Mouse (Mus musculus) brain, embryonic 14.5 days (tissue): Measurements from ENCODE around the gene Mapt.

Source experiments
- CTCF ChIP-seq: fragments of 200-500 bp; IDR thresholded peaks from 2 replicates; pipeline ENCODE4 v1.5.1; 2012; ENCODE audit warnings: inconsistent platforms, mild to moderate bottlenecking, moderate library complexity, borderline replicate concordance; ENCODE audit not compliant: insufficient read depth, insufficient read length; ENCODE audit errors: extremely low read depth
- POLR2A ChIP-seq: fragments of 200-500 bp; IDR thresholded peaks from 2 replicates; pipeline ENCODE4 v1.6.1; 2012; ENCODE audit warnings: mild to moderate bottlenecking, inconsistent platforms, borderline replicate concordance; ENCODE audit not compliant: poor library complexity, insufficient read depth, insufficient read length, severe bottlenecking; ENCODE audit errors: extremely low read depth

DNA sequence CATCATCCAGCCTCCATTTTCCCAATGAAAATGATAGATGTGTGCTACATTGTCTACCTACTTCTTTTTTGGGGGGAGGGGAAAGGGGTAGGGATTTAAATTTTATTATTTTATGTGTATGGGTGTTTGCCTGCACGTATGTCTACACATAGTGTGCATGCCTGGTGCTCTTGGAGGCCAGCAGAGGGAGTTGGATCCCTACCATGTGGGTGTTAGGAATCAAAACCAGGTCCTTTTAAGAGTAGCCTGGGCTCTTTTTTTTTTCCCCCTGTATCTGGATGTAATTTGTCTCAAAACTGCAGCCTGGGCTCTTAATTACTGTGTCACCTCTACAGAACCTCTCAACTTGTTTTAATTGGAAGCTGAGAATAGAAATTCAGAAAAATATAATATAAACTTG is 148.4 kb downstream of the Mapt start:
- no peak for TF ChIP-seq POLR2A
- TF ChIP-seq CTCF, result peak; percentile 24; the same call in 1 of the 2 replicates
